Mouse (Mus musculus) right cerebral cortex, postnatal 4 days (tissue): ENCODE measurements at regions not wholly inside any gene's neighbourhood (a gene's known extent, or its start where the extent isn't known, plus 50 kb on each side); places are given as distances from the start of the nearest gene placed in this dataset.
A peak's percentile ranks its signal among the peaks of the same experiment; 100 is the strongest.

ENCODE experiments used
- DNase-seq: peaks from one replicate; pipeline ENCODE4 v3.0.0-alpha.2; 2022

DNA sequence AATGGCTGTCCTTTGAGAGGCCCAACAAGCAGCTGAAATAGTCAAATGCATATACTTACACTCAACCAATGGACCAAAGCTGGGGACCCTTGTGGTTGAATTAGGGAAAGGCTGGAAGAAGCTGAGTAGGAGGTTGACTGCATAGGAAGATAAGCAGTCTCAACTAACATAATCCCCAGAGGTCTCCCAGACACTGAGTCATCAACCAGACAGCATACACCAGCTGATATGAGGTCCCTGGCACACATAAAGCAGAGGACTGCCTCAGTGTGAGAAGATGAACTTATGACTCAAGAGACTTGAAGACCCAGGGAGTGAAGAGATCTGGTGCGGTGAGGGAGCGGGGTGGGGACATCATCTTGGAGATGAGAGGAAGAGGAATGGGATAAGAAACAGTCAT lies 863.8 kb downstream of the Nap1l3 start:
- DNase-seq, result no peak

DNA sequence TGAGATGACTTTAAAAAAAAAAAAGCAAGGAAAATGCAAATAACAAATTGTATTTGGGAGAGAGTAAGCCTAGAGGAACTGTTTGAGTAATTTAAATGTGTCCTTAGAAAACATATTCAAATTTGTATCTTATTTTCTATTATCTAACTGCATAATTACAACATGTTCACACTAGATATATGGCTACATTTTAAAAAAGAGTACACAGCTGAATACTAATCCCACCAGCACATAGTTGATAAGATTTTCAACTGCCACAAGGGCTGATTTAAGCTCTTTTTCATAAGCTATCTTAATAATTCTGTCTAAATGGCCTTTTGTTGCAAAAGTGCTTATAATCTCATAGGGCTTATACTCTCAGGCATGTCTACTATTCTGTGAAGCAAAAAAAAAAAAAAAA lies 877.4 kb downstream of the Nap1l3 start:
- DNase-seq, result no peak

DNA sequence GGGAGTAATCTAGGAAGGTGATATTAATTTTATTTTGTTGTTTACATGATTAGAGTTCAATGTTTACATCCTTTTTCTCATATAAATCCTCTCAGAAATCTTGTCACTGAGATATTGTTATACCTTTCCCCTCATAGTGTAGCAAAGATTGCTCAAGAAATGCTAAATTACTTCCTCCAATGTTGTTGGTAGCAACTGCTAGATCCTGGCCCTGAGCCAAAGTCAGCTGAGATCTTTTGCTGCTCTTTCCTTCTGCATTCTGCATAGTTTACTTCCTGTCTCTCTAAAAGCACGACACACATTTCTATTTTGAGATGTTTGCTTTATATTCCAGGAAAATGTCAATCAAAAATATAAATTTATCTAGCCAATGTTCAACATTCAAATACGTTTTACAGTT lies 899.5 kb downstream of the Nap1l3 start:
- DNase-seq, result peak; percentile 44

DNA sequence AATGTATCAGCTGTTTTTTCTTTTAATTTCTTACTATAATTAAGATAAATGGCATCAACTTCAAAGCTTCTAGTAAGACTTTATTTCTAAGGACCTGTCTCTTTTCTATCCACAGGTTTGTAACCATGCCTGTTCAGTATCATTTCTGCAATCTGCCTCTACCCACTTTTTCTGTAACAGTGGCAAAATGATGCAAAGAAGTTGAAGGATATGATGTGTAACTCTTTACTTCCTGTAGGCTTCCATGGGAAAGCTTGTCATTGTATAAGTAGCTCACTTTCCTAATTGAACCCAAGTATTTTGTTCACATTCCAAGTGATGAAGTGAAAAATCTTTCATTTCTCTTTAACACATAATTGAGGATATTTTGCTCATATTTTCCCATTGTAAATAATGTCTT lies 900.0 kb downstream of the Nap1l3 start:
- no peak for DNase-seq

DNA sequence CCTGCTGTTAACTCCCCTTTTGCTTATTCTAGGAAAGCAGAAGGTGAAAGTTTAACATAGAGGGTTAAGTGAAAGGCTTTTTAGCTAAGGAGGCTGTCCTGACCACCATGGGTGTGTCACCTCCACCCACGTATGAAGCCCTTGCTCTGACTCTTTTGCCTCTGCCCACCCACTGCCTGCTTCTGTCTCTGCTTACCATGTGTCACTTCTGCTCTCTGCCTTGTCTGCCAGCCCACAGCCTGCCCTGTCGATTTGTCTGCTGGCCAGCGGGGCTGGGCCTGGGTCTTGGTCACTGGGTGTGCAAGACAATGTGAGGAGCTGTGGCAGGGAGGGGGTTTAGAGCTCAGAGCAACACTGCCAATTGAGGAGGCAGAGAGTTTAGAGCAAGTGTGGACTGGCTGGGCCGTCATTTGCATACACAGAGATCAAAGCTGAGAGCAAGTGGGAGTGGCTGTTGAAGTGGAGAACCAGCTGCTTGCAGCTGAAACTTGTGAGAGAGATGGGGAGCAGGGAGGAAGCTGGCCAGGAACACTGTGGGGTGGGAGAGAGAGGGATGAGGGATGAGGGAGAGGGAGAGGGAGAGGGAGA lies 917.7 kb downstream of the Nap1l3 start:
- DNase-seq, result no peak

DNA sequence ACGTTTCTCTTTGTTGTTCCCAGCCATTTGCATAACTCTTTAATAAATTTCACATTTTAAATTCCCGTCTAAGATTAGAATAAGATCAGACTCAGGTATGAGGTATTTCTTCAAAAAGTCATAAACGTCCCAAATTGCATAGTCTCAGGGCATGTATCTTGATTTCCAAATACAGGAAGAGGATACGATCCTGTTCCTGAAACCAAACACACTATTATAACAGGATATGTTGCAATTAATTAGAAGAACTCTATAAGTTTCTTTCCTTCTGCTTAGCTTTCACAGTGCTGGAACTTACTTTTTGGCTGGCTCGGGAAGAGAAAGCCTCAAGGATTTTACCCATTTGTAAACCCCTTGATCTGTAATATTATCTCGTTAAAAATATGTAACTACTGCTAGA lies 968.1 kb downstream of the Nap1l3 start:
- DNase-seq, result no peak
